Mouse (Mus musculus): ENCODE measurements at regions not wholly inside any gene's neighbourhood (a gene's known extent, or its start where the extent isn't known, plus 50 kb on each side); places are given as distances from the start of the nearest gene placed in this dataset.

DNA sequence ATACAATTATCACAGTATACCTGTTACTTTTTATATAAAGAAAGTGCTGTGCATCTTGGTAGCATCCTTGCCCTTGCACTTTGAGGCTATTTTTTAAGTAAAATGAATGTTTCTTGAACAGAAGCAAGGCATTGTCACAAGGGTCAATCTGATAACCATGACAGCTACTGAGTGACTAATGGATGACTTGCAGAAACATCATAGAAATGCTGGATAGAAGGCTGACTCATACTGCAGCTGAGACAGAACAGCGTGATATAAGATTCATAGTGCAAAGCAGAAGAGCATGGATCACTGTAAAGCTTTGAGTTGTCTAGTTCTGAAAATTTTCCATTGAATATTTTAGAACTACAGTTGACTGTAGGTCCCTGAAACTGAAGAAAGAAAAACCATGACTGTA, 739.6 kb upstream of the 4930412O13Rik start:
- no peak overlapping the region for H3K9ac ChIP-seq (replicated peaks; ENCODE audit: low read length, poor library complexity, severe bottlenecking)
- H3K4me1 ChIP-seq (ENCODE audit: insufficient read depth, low read length) = no peaks in the 10 kb centered on the region
- no peak overlapping the region for H3K27ac ChIP-seq (ENCODE audit: low read depth, low read length)
- H3K27me3 ChIP-seq (ENCODE audit: insufficient read depth, low read length) = no peaks in the 10 kb centered on the region
- H3K9me3 ChIP-seq (ENCODE audit: low read length) = no peaks in the 10 kb centered on the region
- no peak overlapping the region for H3K4me2 ChIP-seq (ENCODE audit: low read depth, low read length, poor library complexity, severe bottlenecking)
- ATAC-seq (ENCODE audit: low FRiP score) (no peak), DNase-seq (ENCODE audit: low spot score) (no peak)
- H3K36me3 ChIP-seq (ENCODE audit: insufficient read depth, low read length) = no peaks in the 10 kb centered on the region
- no peak overlapping the region for H3K4me3 ChIP-seq (ENCODE audit: low read depth, low read length)
- TF ChIP-seq CTCF (IDR thresholded peaks at IDR 0.05) = no peak
- 100% methylated on average over 1 of the region's 1 CpGs for WGBS

- no peaks in the 10 kb centered on the region for H3K27me3 ChIP-seq (ENCODE audit: insufficient read depth, low read length)
- H3K9ac ChIP-seq (replicated peaks; ENCODE audit: low read length, poor library complexity, severe bottlenecking) = no peak overlapping the region
- H3K4me1 ChIP-seq (ENCODE audit: insufficient read depth, low read length) = no peaks in the 10 kb centered on the region
- no peaks in the 10 kb centered on the region for H3K36me3 ChIP-seq (ENCODE audit: insufficient read depth, low read length)
- no peaks in the 10 kb centered on the region for H3K9me3 ChIP-seq (ENCODE audit: low read length)
- no peak overlapping the region for H3K4me3 ChIP-seq (ENCODE audit: low read depth, low read length)
- TF ChIP-seq CTCF (IDR thresholded peaks at IDR 0.05) = no peak
- ATAC-seq (ENCODE audit: low FRiP score) = no peak
- H3K27ac ChIP-seq (ENCODE audit: low read depth, low read length) = no peak overlapping the region
- no peak overlapping the region for H3K4me2 ChIP-seq (ENCODE audit: low read depth, low read length, poor library complexity, severe bottlenecking)
- WGBS = 91% methylated on average over 5 of the region's 5 CpGs
- DNase-seq (ENCODE audit: low spot score) = no peak
These were observed 725.4 kb upstream of the 4930412O13Rik start for GRCm38 (mm10) chr2:9155604-9156003.

GRCm38 (mm10) chr2:9160181-9160580, 720.9 kb upstream of the 4930412O13Rik start:
- Histone ChIP-seq H3K4me3 (ENCODE audit: low read depth, low read length) (no peak overlapping the region), H3K4me1 (ENCODE audit: insufficient read depth, low read length) (no peaks in the 10 kb centered on the region), H3K4me2 (ENCODE audit: low read depth, low read length, poor library complexity, severe bottlenecking) (no peak overlapping the region), H3K36me3 (ENCODE audit: insufficient read depth, low read length) (no peaks in the 10 kb centered on the region), H3K9me3 (ENCODE audit: low read length) (no peaks in the 10 kb centered on the region), H3K9ac (replicated peaks; ENCODE audit: low read length, poor library complexity, severe bottlenecking) (no peak overlapping the region), H3K27me3 (ENCODE audit: insufficient read depth, low read length) (no peaks in the 10 kb centered on the region), H3K27ac (ENCODE audit: low read depth, low read length) (no peak overlapping the region)
- ATAC-seq (ENCODE audit: low FRiP score) (no peak), DNase-seq (ENCODE audit: low spot score) (no peak)
- TF ChIP-seq CTCF (IDR thresholded peaks at IDR 0.05) = no peak

- 88% methylated on average over 5 of the region's 5 CpGs for WGBS
- H3K4me2 ChIP-seq (ENCODE audit: low read depth, low read length, poor library complexity, severe bottlenecking) = no peak overlapping the region
- no peaks in the 10 kb centered on the region for H3K4me1 ChIP-seq (ENCODE audit: insufficient read depth, low read length)
- no peak overlapping the region for H3K27ac ChIP-seq (ENCODE audit: low read depth, low read length)
- no peak for TF ChIP-seq CTCF (IDR thresholded peaks at IDR 0.05)
- no peak overlapping the region for H3K9ac ChIP-seq (replicated peaks; ENCODE audit: low read length, poor library complexity, severe bottlenecking)
- no peaks in the 10 kb centered on the region for H3K36me3 ChIP-seq (ENCODE audit: insufficient read depth, low read length)
- no peak overlapping the region for H3K4me3 ChIP-seq (ENCODE audit: low read depth, low read length)
- no peaks in the 10 kb centered on the region for H3K9me3 ChIP-seq (ENCODE audit: low read length)
- no peaks in the 10 kb centered on the region for H3K27me3 ChIP-seq (ENCODE audit: insufficient read depth, low read length)
- DNase-seq (ENCODE audit: low spot score) (no peak), ATAC-seq (ENCODE audit: low FRiP score) (no peak)
These were observed 717.1 kb upstream of the 4930412O13Rik start for GRCm38 (mm10) chr2:9163819-9164560.

DNA sequence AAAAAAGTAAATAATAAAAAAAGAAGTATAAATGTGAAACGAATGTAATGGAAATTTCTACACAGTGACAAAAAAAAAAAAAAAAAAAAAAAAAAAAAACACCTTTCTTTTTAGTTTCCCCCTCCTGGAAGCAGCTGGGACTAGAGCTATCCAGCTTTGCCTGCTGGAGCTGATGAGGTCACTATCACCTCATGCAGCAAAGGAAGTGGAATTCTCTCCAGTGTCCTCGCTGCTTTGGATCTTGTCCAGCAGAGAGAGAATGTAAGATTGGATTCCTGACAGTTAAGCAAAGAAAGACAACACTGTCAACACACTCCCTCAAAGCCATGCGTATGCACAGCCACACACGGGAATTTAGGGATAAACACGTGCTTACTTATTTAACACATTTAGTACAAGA, 698.9 kb upstream of the 4930412O13Rik start:
- ATAC-seq (ENCODE audit: low FRiP score) (no peak), DNase-seq (ENCODE audit: low spot score) (no peak)
- Histone ChIP-seq H3K9ac (replicated peaks; ENCODE audit: low read length, poor library complexity, severe bottlenecking) (no peak overlapping the region), H3K4me2 (ENCODE audit: low read depth, low read length, poor library complexity, severe bottlenecking) (no peak overlapping the region), H3K9me3 (ENCODE audit: low read length) (no peaks in the 10 kb centered on the region), H3K4me1 (ENCODE audit: insufficient read depth, low read length) (no peaks in the 10 kb centered on the region), H3K27ac (ENCODE audit: low read depth, low read length) (no peak overlapping the region), H3K4me3 (ENCODE audit: low read depth, low read length) (no peak overlapping the region), H3K27me3 (ENCODE audit: insufficient read depth, low read length) (no peaks in the 10 kb centered on the region), H3K36me3 (ENCODE audit: insufficient read depth, low read length) (no peaks in the 10 kb centered on the region)
- WGBS = 67% methylated on average over 5 of the region's 5 CpGs
- no peak for TF ChIP-seq CTCF (IDR thresholded peaks at IDR 0.05)

- no peak for ATAC-seq (ENCODE audit: low FRiP score)
- 93% methylated on average over 4 of the region's 4 CpGs for WGBS
- Histone ChIP-seq H3K4me3 (ENCODE audit: low read depth, low read length) (no peak overlapping the region), H3K9me3 (ENCODE audit: low read length) (no peaks in the 10 kb centered on the region), H3K9ac (replicated peaks; ENCODE audit: low read length, poor library complexity, severe bottlenecking) (no peak overlapping the region), H3K27me3 (ENCODE audit: insufficient read depth, low read length) (no peaks in the 10 kb centered on the region), H3K4me2 (ENCODE audit: low read depth, low read length, poor library complexity, severe bottlenecking) (no peak overlapping the region), H3K27ac (ENCODE audit: low read depth, low read length) (no peak overlapping the region), H3K4me1 (ENCODE audit: insufficient read depth, low read length) (no peaks in the 10 kb centered on the region), H3K36me3 (ENCODE audit: insufficient read depth, low read length) (no peaks in the 10 kb centered on the region)
- TF ChIP-seq CTCF (IDR thresholded peaks at IDR 0.05) = no peak
- no peak for DNase-seq (ENCODE audit: low spot score)
These were observed 696.8 kb upstream of the 4930412O13Rik start for GRCm38 (mm10) chr2:9184243-9184642.
